Mouse (Mus musculus) ES-Bruce4 (cell line): ENCODE results near the gene Pkmyt1.

Experiments used
- CTCF ChIP-seq: IDR thresholded peaks from one replicate; pipeline ENCODE4 v1.8.1; 2011; ENCODE audit warnings: low read depth, low read length
- EP300 ChIP-seq: IDR thresholded peaks from 2 replicates; pipeline ENCODE4 v1.6.1; 2011; ENCODE audit warnings: low read depth, low read length; ENCODE audit not compliant: insufficient read depth
- POLR2A ChIP-seq: IDR thresholded peaks from one replicate; pipeline ENCODE4 v1.8.1; 2011; ENCODE audit warnings: low read length; ENCODE audit not compliant: insufficient read depth

DNA sequence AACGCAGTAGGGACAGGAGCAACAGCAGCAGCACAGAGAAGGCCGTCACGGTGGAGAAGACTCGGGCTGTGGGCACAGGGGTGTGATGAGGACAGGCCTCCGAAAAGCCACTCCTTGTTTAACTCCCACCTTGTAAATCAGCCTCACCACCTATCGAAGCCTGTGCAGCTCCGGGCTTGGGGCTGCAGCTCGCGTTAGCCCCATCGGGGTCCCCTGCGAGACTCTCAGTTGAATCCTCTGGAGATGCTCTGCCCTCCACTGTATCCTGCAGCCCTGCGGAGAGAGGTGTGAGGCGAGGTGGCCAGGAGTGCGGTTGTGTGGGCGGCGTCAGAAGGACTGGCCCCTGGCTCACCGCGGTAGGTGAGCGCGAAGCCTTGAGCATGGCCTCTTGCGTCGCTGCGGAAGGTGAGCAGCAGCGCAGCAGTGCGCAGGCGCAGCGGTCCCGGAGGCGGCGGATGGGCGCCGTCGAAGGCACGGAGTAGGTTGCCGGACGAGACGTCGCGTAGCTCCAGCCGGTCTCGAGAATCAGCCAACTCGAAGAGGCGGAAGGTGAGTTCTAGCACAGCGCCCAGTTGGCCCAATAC is 16.2 kb downstream of the Pkmyt1 start:
- TF ChIP-seq CTCF (no peak), EP300 (no peak), POLR2A (no peak)
